Mouse (Mus musculus) layer of hippocampus, postnatal 25 days (tissue): Measurements from ENCODE around the gene Zfp367. TPM values are rescaled to one million over a fixed set of nuclear protein-coding genes. Genes with fewer than 3 reads are reported as not detected.
A peak's percentile ranks its signal among the peaks of the same experiment; 100 is the strongest.

ENCODE experiments used
- DNase-seq, 2 experiments: peaks; one replicate each; pipeline ENCODE4 v3.0.0; 2022; ENCODE audit warnings: mixed read lengths in 2 of 2, low spot score in 1 of 2; ENCODE audit errors: extremely low spot score in 1 of 2
- total RNA-seq, 2 experiments: library from RNA; stranded (reverse); gene quantifications; 2 replicates each; pipeline ENCODE4 v1.2.3; 2021

Zfp367 gene
- total RNA-seq, 2 experiments from 2014 or later, result 12.6 to 15.9 TPM

- no peak for DNase-seq
These were observed 2.2 kb upstream of the Zfp367 start for GRCm38 (mm10) chr13:64155171-64155571.

GRCm38 (mm10) chr13:64154651-64155050 is 1.6 kb upstream of the Zfp367 start:
- DNase-seq, result no peak

- no peak for DNase-seq
These were observed 807 bp upstream of the Zfp367 start for GRCm38 (mm10) chr13:64153751-64154267.

GRCm38 (mm10) chr13:64152671-64153082 is 325 bp downstream of the Zfp367 start:
- peak in 1 of 2 experiments; percentile 18 for DNase-seq

- DNase-seq, result peak; percentile 59
These were observed 747 bp downstream of the Zfp367 start for GRCm38 (mm10) chr13:64152241-64152669.

- DNase-seq, result no peak
These were observed 2.9 kb downstream of the Zfp367 start for GRCm38 (mm10) chr13:64150121-64150520.

GRCm38 (mm10) chr13:64129616-64130375 is 23.2 kb downstream of the Zfp367 start:
- DNase-seq, result peak in 1 of 2 experiments; percentile 19

- DNase-seq, result peak in 1 of 2 experiments; percentile 3
These were observed 24.0 kb downstream of the Zfp367 start, which contains the start of gene Slc35d2 for GRCm38 (mm10) chr13:64128858-64129615. Gene Slc35d2 (minus strand): TSS chr13:64129368.

- DNase-seq, result no peak
These were observed 26.7 kb downstream of the Zfp367 start for GRCm38 (mm10) chr13:64126316-64126715.

GRCm38 (mm10) chr13:64124886-64125285 is 28.1 kb downstream of the Zfp367 start:
- no peak for DNase-seq

GRCm38 (mm10) chr13:64123491-64124188 is 29.4 kb downstream of the Zfp367 start:
- DNase-seq, result no peak

GRCm38 (mm10) chr13:64120760-64121159 is 32.2 kb downstream of the Zfp367 start:
- no peak for DNase-seq

- no peak for DNase-seq
These were observed 35.6 kb downstream of the Zfp367 start for GRCm38 (mm10) chr13:64117442-64117841.

- no peak for DNase-seq
These were observed 42.6 kb downstream of the Zfp367 start for GRCm38 (mm10) chr13:64110421-64110820.

- no peak for DNase-seq
These were observed 44.6 kb downstream of the Zfp367 start for GRCm38 (mm10) chr13:64108381-64108850.

- DNase-seq, result no peak
These were observed 45.5 kb downstream of the Zfp367 start for GRCm38 (mm10) chr13:64107535-64107934.

GRCm38 (mm10) chr13:64107105-64107504 is 45.9 kb downstream of the Zfp367 start:
- DNase-seq, result no peak

GRCm38 (mm10) chr13:64105690-64106089 is 47.3 kb downstream of the Zfp367 start:
- no peak for DNase-seq

- peak; percentile 18 to 70 for DNase-seq
These were observed 52.8 kb downstream of the Zfp367 start for GRCm38 (mm10) chr13:64100186-64100585.

- DNase-seq, result peak in 1 of 2 experiments; percentile 54
These were observed 54.0 kb downstream of the Zfp367 start for GRCm38 (mm10) chr13:64098992-64099391.
